Mouse (Mus musculus) heart, adult 9 months (tissue): ENCODE data around the gene Bcas3.
A peak's percentile ranks its signal among the peaks of the same experiment; 100 is the strongest.
"Not testable (repeated sequence)": the region's sequence is repeated elsewhere in the genome, so short reads cannot be mapped to it uniquely, and the experiment has no call there.

Source experiments
- DNase-seq, 2 experiments: peaks; one replicate each; pipeline ENCODE4 v3.0.0; 2022; ENCODE audit warnings: low spot score in 2 of 2

Gene Bcas3

DNA sequence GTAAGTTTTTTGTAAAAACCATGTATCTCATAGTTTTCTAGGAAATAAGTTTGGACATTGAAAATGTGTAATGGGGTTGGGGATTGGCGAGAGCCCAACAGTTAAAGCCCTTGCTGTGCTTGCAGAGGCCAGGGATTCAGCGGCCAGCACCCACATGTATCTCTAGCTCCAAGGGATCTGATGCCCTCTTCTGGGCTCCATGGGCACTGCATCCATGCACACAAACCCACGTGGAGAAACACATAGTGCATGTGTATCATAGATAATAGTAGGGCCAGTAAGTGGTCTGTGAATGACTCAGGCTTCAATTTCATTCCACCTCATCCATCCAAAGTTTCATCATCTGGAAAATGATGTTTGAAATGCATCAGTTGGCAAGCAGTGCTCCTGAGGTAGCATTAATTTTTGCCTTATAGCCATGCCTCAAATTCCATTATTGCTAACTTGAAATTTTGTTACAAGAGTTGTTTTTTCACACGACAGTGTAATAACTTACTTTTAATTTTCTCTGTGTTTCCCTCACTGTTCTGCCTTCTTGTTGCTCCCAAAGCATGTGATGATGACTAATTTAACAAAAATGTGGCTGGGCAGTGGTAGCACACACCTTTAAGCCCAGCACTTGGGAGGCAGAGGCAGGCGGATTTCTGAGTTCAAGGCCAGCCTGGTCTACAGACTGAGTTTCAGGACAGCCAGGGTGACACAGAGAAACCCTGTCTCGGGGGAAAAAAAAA lies 129.9 kb downstream of the Bcas3 start:
- no peak for DNase-seq

- no peak for DNase-seq
These were observed 132.4 kb downstream of the Bcas3 start for GRCm38 (mm10) chr11:85485197-85485940.

GRCm38 (mm10) chr11:85487501-85487900 lies 134.5 kb downstream of the Bcas3 start:
- DNase-seq: no peak

DNA sequence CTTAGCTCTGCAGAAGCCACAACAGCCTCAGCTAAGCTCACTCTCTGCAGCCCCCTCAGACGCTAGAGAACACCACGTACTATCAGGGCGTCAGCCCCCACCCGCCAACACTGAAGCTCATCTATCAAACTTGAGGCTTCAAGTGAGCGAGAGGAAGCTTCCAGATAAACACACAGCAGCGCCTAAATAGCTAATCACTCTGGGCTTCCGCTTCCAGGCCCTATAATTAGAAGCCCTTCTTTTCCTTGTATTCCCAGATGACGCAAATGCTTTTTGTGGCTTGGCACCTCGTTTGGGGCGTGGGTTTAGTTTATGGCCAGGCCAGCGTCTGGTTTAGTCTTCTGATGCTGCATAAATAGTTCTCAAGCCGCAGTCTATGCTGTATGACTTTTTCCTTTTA lies 139.3 kb downstream of the Bcas3 start:
- DNase-seq: peak; percentile 92

- no peak for DNase-seq
These were observed 139.7 kb downstream of the Bcas3 start for GRCm38 (mm10) chr11:85492666-85493065.

DNA sequence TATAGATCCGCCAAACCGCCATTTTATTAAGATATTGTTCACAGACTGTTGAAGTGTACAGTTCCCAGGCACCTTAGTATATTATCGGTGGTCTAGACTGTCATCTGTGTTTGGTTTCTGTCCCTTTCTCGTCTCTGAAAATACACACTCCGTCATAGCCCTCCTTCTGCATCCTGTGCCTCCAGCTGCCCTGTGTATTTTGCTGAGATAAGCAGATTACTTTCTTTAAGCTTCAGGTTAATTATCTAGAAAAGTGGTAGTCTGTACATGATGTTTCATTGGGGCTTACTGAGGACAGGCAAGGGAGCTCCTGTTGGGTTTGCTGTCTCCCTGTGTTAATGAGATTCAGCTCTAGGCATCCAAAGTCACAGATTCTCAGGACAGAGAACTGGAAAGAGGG lies 146.6 kb downstream of the Bcas3 start:
- no peak for DNase-seq

DNA sequence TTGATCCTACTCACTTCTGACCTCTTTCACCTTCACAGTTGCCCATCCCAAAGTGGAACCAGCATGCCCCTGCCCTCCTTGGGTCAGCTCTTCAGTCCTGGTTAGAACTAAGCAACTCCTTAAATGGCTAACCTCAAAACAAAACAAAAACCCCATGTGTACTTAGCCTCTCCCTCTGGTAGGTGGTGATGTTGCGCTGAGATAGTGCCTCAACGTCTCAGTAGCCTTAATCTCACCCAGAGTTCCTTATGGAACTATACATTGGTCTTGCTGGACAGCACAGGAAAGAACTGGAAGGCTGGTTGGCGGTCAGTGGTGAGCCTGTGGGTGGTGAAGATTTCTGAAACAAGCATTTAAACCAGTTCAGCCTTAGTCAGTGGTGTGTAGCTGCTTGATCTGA lies 149.1 kb downstream of the Bcas3 start:
- no peak for DNase-seq

GRCm38 (mm10) chr11:85504812-85505211 lies 151.8 kb downstream of the Bcas3 start:
- DNase-seq: not testable (repeated sequence)

DNA sequence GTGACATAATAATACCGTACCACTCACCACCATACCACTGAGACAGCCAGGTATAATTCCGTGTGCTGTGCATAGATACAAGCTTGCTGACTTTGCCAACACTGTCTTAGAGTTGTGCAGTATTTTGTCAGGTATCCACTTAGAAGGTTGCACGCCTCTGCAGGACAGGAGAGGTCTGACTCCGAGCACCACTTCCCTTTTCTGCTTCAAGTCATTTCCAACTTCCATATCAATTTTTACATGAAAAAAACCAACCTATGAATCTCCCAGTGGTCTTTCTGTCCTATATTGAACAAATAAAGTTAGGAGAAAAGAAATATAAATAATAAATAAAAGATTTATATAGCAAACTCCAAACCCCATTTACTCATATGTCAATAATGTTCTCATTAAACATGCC lies 152.8 kb downstream of the Bcas3 start:
- no peak for DNase-seq

DNA sequence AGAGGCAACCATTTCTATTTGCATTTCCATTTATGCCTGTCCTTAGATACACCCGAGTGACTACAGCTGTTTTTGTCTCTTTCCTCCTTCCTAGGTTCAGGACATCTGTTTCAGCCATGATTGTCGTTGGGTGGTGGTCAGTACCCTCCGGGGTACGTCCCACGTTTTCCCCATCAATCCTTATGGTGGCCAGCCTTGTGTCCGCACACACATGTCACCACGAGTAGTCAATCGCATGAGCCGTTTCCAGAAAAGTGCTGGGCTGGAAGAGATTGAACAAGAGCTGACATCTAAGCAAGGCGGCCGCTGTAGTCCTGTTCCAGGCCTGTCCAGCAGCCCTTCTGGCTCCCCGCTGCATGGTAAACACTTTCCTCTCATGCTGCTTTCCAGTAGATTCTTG lies 156.4 kb downstream of the Bcas3 start:
- no peak for DNase-seq

DNA sequence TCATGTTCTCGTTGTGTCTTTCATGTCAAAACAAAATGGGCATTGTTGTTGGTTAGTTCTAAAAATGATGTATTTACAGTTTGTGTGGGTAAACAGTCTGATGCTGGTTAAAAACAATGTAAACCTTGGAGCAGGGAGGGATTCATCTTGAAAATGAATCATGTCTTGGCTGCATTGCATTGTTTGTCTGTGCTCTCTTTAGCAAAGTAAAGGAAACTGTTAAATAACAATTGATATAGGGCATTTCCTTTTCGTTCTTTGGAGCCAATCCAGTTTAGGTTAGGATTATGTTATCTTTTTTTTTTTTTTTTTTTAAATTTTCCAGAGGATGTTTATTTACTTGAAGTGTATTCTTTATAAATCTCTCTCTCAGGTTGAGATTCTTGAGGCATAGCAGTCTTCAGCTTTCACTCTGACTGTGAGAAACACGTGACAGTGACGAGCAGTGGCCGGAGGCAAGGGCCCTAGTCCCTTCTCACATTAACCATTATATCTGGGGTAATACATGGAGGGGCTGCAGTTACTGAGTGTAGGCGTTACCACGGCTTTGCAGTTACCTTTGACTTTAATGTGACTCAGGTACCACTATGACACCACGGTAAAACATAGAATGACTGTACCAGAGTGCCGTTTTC lies 158.4 kb downstream of the Bcas3 start:
- no peak for DNase-seq

DNA sequence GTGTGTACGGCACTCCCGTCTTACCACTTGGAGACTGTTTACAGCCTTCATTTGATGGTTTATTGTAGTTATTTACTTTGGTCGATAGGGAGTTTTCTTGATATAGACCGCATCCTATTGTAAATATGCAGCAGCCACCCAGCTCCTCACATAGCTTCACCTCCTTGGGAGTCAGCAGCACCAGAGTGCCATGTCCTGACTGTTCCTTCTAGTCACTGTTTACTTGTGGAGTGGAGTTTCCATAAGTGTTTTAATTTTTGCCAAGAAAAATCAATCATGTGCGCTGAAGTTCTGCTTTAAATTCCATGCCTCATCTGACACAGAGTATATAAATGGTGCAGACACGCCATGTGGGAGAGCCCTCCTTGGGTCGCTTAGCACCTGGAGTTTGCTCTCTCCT lies 163.8 kb downstream of the Bcas3 start:
- DNase-seq: no peak

GRCm38 (mm10) chr11:85518025-85518756 lies 165.2 kb downstream of the Bcas3 start:
- peak in 1 of 2 experiments; percentile 23 for DNase-seq

- DNase-seq: peak; percentile 25 to 33
These were observed 167.3 kb downstream of the Bcas3 start for GRCm38 (mm10) chr11:85520236-85520635.

DNA sequence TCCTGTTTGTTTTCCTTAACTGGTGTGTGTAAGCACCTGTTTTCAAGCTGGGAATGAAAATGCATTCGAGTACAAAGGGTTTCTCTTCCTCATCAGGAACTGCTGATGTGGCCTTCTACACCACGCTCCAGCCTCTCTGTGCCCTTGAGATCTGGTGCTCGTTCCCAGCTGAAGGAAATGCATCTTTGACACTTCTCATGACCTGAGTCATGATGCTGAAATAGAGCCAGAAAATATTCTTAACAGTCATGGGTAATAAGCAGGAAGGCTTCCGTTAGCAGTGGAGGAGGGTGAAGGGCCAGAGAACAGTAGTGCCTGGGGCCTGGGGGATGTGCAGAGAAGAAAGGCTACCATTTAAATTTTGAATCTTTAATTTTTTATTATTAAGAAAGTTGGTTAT lies 168.0 kb downstream of the Bcas3 start:
- DNase-seq: peak; percentile 62 to 79

GRCm38 (mm10) chr11:85523646-85524045 lies 170.7 kb downstream of the Bcas3 start:
- DNase-seq: peak; percentile 48 to 64

DNA sequence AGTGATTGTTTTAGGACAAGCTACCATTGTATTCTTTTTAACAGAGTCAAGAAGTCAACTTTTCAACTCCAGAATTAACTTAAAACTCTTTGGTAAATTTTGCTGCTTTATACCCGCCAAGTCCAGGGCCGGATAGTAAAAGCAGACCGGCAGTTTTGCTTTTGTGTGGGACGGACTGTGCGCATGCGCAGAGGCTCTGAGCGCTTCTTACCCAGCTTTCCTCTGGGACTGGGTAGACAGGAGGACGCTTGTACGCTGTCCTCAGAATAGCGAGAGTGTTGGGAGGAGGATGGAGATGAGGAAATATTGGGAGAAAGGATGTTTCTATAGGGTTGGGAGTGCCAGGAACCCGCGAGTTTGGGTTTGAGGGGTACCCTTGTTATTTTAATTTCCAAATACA lies 171.2 kb downstream of the Bcas3 start:
- DNase-seq: peak; percentile 78 to 81

DNA sequence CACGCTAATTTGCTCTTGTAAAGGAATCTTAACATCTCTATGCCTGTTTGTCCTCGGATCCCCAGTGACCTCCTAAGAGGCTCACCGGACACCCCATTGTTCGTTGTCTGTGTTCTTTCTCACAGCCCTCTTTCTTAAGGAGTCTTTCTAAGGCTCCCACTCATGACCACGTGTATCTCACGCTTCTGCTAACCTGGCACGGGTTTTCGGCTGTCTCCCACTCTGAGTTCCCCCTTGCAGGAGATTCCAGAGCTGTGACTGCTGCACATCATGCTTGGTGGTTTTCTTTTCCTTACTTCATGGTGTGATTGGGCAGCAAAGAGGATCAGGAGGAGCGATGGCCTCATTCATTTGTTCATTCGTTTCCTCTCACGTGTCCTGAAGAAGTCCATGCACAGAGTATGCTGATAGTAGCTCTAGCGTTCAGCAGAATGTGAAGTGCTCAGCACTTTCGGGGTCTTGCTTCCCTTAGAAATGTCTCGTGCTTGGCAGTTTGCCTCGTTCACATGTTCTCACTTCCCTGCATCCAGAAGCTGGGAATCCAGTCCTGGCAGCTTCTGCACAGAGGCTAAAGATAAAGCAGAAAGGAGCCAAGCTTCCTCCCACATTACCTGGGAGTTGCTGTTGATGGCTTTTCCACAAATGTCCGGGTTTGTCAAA lies 172.0 kb downstream of the Bcas3 start:
- peak; percentile 77 to 82 for DNase-seq

GRCm38 (mm10) chr11:85525501-85525885 lies 172.5 kb downstream of the Bcas3 start:
- DNase-seq: no peak

GRCm38 (mm10) chr11:85525979-85526775 lies 173.2 kb downstream of the Bcas3 start:
- peak; percentile 16 to 22 for DNase-seq

DNA sequence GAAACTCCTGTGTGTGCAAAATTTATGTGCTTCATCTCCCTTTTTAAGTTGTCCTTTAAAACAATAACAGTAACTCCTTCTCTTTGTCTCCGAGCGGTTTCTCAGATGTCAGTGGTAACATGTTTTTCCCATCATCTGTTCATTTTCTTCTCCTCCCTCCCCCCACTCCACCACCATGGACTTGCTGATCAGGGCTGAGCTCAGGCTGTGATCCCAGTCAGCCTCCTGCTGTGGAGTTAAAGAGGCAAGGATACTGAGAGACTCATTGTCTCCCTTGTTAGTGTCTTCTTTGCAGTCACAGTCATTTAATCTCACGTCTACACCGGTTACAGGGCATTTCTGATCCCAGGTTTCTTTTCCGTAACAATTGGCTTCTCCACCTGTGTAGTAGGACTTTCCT lies 174.3 kb downstream of the Bcas3 start:
- DNase-seq: no peak
